Mouse (Mus musculus) thymus, adult 2 months (tissue): ENCODE data around the gene Tanc1.

Experiments used
- CTCF ChIP-seq: fragments of 200-500 bp; IDR thresholded peaks from 2 replicates; pipeline ENCODE4 v1.5.1; 2012; ENCODE audit warnings: mild to moderate bottlenecking, control low read depth, low read length, moderate library complexity, borderline replicate concordance; ENCODE audit not compliant: control insufficient read depth, poor library complexity, insufficient read depth; ENCODE audit errors: extremely low read depth
- POLR2A ChIP-seq: fragments of 200-500 bp; IDR thresholded peaks from 2 replicates; pipeline ENCODE4 v1.6.1; 2012; ENCODE audit warnings: mild to moderate bottlenecking, low read length, control low read depth, moderate library complexity; ENCODE audit not compliant: control insufficient read depth, poor library complexity, insufficient read depth; ENCODE audit errors: extremely low read depth

DNA sequence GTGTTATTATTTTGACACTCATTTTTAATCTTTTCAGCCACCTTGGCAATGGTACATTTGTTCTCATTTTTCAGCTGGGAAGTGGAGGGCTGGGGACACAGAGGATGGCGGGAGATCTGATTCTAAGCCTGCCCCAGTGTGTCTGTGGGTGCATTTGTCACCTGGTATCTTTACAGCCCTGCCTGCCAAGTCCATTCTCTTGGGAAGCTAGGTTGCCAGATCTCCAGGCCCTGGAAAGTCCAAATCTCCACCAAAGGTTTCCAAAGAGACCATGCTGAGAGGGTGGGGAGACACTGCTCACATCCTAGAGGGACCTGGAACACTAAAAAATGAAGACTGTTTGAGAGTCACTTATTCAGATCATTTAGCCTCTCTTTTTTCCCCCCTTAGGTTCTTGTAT is 199.4 kb downstream of the Tanc1 start:
- TF ChIP-seq POLR2A (no peak), CTCF (no peak)
